Mouse (Mus musculus) lung, postnatal 0 days (tissue): ENCODE data around the gene Gxylt2. TPM values are rescaled to one million over a fixed set of nuclear protein-coding genes. Genes with fewer than 3 reads are reported as not detected.
A peak's percentile ranks its signal among the peaks of the same experiment; 100 is the strongest.

Experiments
- ATAC-seq: fragments of 200-750 bp; cut with Nextera tagmentation; 2 replicates; pipeline ENCODE4 v1.8.0; 2017; ENCODE audit warnings: moderate library complexity
- DNase-seq: peaks from one replicate; pipeline ENCODE4 v3.0.0-alpha.2; 2016; ENCODE audit warnings: low spot score
- H3K27ac ChIP-seq: fragments of 300-500 bp; sonication (generic); 2 replicates; pipeline ENCODE4 v1.5.1; 2014; ENCODE audit warnings: antibody characterized with exemption, mild to moderate bottlenecking, low read length, mixed read lengths
- H3K27me3 ChIP-seq: fragments of 300-500 bp; sonication (generic); replicated peaks from 2 replicates; pipeline ENCODE4 v1.6.1; 2014; ENCODE audit warnings: low read length, mixed read lengths; ENCODE audit not compliant: insufficient read depth
- H3K36me3 ChIP-seq: fragments of 300-500 bp; sonication (generic); 2 replicates; pipeline ENCODE4 v1.6.1; 2014; ENCODE audit warnings: low read length, mixed read lengths; ENCODE audit not compliant: insufficient read depth
- H3K4me1 ChIP-seq: fragments of 300-500 bp; sonication (generic); 2 replicates; pipeline ENCODE4 v1.6.1; 2014; ENCODE audit warnings: antibody characterized with exemption, low read depth, low read length, mixed read lengths; ENCODE audit not compliant: insufficient read depth
- H3K4me2 ChIP-seq: fragments of 300-500 bp; sonication (generic); replicated peaks from 2 replicates; pipeline ENCODE4 v1.6.1; 2014; ENCODE audit warnings: low read depth, mild to moderate bottlenecking, low read length, moderate library complexity, mixed read lengths
- H3K4me3 ChIP-seq: fragments of 300-500 bp; sonication (generic); 2 replicates; pipeline ENCODE4 v1.5.1; 2014; ENCODE audit warnings: low read depth, low read length
- H3K9ac ChIP-seq: fragments of 300-500 bp; sonication (generic); replicated peaks from 2 replicates; pipeline ENCODE4 v1.6.1; 2014; ENCODE audit warnings: low read depth, mild to moderate bottlenecking
- H3K9me3 ChIP-seq: fragments of 300-500 bp; sonication (generic); 2 replicates; pipeline ENCODE4 v1.6.1; 2016; ENCODE audit warnings: low read length, mixed read lengths
- CTCF ChIP-seq: IDR thresholded peaks from 2 replicates; pipeline ENCODE4 v1.5.1; 2016; ENCODE audit warnings: antibody characterized with exemption, mild to moderate bottlenecking
- EP300 ChIP-seq: IDR thresholded peaks from 2 replicates; pipeline ENCODE4 v1.6.1; 2016; ENCODE audit warnings: antibody characterized with exemption, mild to moderate bottlenecking, control low read depth
- WGBS: fragments of 180-500 bp; shearing (Covaris S2); extraction: QIAGEN DNeasy Blood & Tissue Kit; methylation state at CpG from one replicate; pipeline ENCODE4 v1.1.7; 2014; 5-methylcytosine and 5-hydroxymethylcytosine counted together
- polyA plus RNA-seq: library from polyadenylated mRNA; unstranded; fragments of >200 nt; fragmentation: Nextera tagmentation; extraction: Ambion mirVana; gene quantifications from 2 replicates; pipeline ENCODE4 v1.2.1, GENCODE M21; 2015

Gxylt2 gene
- polyA plus RNA-seq, 1 experiment from 2014 or later: 2.2 TPM

DNA sequence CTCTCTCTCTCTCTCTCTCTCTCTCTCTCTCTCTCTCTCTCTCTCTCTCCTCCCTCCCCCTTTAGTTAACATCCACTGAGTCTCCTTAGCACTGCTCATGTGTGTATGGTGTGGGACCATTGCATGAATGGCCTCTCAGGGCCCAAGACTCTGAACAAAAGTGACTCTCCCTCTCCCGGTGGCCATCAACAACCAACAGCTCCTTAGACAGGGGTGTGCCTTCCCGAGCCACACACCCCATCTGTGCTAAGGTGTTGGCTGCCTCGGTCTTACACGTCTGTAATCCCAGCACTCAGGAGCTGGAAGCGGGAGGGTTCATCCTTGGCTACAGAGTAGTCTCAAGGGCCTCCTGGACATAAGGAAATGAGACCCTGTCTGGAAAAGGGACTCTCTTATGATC lies 4.5 kb upstream of the Gxylt2 start:
- Histone ChIP-seq H3K4me1 (no peaks in the 10 kb centered on the region; the same call in 1 of the 2 replicates), H3K9me3 (no peaks in the 10 kb centered on the region), H3K4me3 (no peak overlapping the region), H3K4me2 (no peak overlapping the region), H3K27me3 (0 out of 2 replicates have a peak, but pooled peaks cover 1% of the 10 kb centered on the region), H3K9ac (no peak overlapping the region), H3K27ac (no peak overlapping the region), H3K36me3 (no peaks in the 10 kb centered on the region)
- 78% methylated on average over 5 of the region's 5 CpGs for WGBS
- ATAC-seq (no peak), DNase-seq (no peak)
- no peak for TF ChIP-seq EP300
- TF ChIP-seq CTCF: no peak

DNA sequence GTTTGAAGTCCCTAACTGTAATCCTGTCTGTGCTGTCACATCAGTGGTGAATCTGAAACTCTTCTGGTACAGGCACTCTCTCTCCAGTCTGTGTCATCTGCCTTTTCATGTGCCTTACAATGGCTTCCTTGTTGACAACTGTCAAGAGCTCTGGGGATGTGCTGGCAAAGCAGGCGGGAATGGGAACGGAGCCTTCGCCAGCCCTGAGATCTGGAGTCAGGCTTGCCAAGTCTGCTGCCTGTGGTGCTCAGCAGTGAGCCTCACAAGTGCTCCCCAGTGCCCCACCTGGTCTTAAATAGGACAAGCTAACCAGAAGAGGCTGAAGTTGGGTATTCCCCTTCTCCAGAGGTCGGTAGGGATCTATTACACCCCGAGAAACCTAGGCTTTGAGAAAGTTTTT lies 3.8 kb upstream of the Gxylt2 start:
- peaks cover 3% of the 10 kb centered on the region; the same call in 1 of the 2 replicates for H3K4me1 ChIP-seq
- no peak overlapping the region for H3K4me3 ChIP-seq
- no peaks in the 10 kb centered on the region for H3K36me3 ChIP-seq
- 0 out of 2 replicates have a peak, but pooled peaks cover 4% of the 10 kb centered on the region for H3K27me3 ChIP-seq
- no peak for TF ChIP-seq EP300
- no peak for TF ChIP-seq CTCF
- no peak overlapping the region for H3K27ac ChIP-seq
- DNase-seq (no peak), ATAC-seq (no peak)
- H3K4me2 ChIP-seq: no peak overlapping the region
- 78% methylated on average over 5 of the region's 5 CpGs for WGBS
- H3K9me3 ChIP-seq: no peaks in the 10 kb centered on the region
- no peak overlapping the region for H3K9ac ChIP-seq

- peaks cover 3% of the 10 kb centered on the region; the same call in 1 of the 2 replicates for H3K4me1 ChIP-seq
- H3K9ac ChIP-seq: no peak overlapping the region; the same call in 1 of the 2 replicates
- 0 out of 2 replicates have a peak, but pooled peaks cover 4% of the 10 kb centered on the region for H3K27me3 ChIP-seq
- ATAC-seq: no peak
- peak overlapping the region; percentile 95 for H3K4me2 ChIP-seq
- WGBS: 28% methylated on average over 8 of the region's 8 CpGs
- H3K27ac ChIP-seq: no peak overlapping the region
- no peaks in the 10 kb centered on the region for H3K9me3 ChIP-seq
- H3K36me3 ChIP-seq: no peaks in the 10 kb centered on the region
- DNase-seq: no peak
- H3K4me3 ChIP-seq: peak overlapping the region; percentile 45
- TF ChIP-seq CTCF (no peak), EP300 (no peak)
These were observed 349 bp upstream of the Gxylt2 start for GRCm38 (mm10) chr6:100704197-100704573.

DNA sequence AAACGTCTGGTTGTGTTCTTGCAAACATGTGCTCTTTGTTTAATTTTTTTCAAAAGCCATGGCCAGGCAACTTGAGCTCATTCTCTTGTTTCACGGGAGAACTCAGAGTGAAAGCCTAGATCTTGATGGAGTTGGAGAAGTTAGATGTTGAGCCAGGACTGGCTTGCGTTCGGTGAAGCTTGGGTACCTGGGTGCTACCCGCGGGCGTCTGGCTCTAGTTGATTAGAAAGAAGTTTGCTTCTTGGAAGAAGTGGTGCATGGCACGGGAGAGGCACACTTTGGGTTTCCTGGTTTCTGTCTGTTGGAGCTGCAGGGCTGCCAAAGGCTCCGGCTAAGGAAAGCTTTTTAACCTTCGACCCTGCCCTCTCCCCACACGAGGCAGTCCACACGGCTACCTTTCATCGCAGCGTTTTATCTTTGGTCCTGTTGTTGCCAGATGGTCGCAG lies 855 bp downstream of the Gxylt2 start:
- DNase-seq: no peak
- Histone ChIP-seq H3K9me3 (no peaks in the 10 kb centered on the region), H3K27ac (no peak overlapping the region), H3K4me2 (peak overlapping the region; percentile 95), H3K36me3 (no peaks in the 10 kb centered on the region), H3K9ac (no peak overlapping the region), H3K4me1 (peaks cover 3% of the 10 kb centered on the region; the same call in 1 of the 2 replicates), H3K27me3 (0 out of 2 replicates have a peak, but pooled peaks cover 4% of the 10 kb centered on the region), H3K4me3 (peak overlapping the region; percentile 45)
- WGBS: 4% methylated on average over 15 of the region's 15 CpGs
- TF ChIP-seq EP300: no peak
- TF ChIP-seq CTCF: no peak
- no peak for ATAC-seq

GRCm38 (mm10) chr6:100706861-100707260 lies 2.3 kb downstream of the Gxylt2 start:
- no peak for DNase-seq
- WGBS: 62% methylated on average over 6 of the region's 6 CpGs

GRCm38 (mm10) chr6:100707557-100707956 lies 3.0 kb downstream of the Gxylt2 start:
- 50% methylated on average over 7 of the region's 7 CpGs for WGBS
- TF ChIP-seq EP300: no peak
- TF ChIP-seq CTCF: no peak
- H3K9ac ChIP-seq: no peak overlapping the region
- no peaks in the 10 kb centered on the region for H3K36me3 ChIP-seq
- peaks cover 3% of the 10 kb centered on the region; the same call in 1 of the 2 replicates for H3K4me1 ChIP-seq
- H3K27ac ChIP-seq: no peak overlapping the region
- H3K4me3 ChIP-seq: no peak overlapping the region
- ATAC-seq (no peak), DNase-seq (no peak)
- no peak overlapping the region for H3K4me2 ChIP-seq
- 0 out of 2 replicates have a peak, but pooled peaks cover 4% of the 10 kb centered on the region for H3K27me3 ChIP-seq
- no peaks in the 10 kb centered on the region for H3K9me3 ChIP-seq

More at GRCm38 (mm10) chr6:100706861-100707260, 2.3 kb downstream of the Gxylt2 start:
- no peak for TF ChIP-seq EP300
- no peak for TF ChIP-seq CTCF
- Histone ChIP-seq H3K4me1 (peaks cover 3% of the 10 kb centered on the region; the same call in 1 of the 2 replicates), H3K9me3 (no peaks in the 10 kb centered on the region), H3K4me2 (no peak overlapping the region), H3K9ac (no peak overlapping the region), H3K27ac (no peak overlapping the region), H3K4me3 (no peak overlapping the region), H3K27me3 (0 out of 2 replicates have a peak, but pooled peaks cover 4% of the 10 kb centered on the region), H3K36me3 (no peaks in the 10 kb centered on the region)
- no peak for ATAC-seq
